Mouse (Mus musculus) intestine, postnatal 0 days (tissue): ENCODE measurements around the gene Slc25a19. TPM values are rescaled to one million over a fixed set of nuclear protein-coding genes. Genes with fewer than 3 reads are reported as not detected.

Source experiments
- ATAC-seq: fragments of 200-750 bp; cut with Nextera tagmentation; 2 replicates; pipeline ENCODE4 v1.8.0; 2017; ENCODE audit warnings: mild to moderate bottlenecking, moderate TSS enrichment, moderate library complexity
- H3K27ac ChIP-seq: fragments of 300-500 bp; sonication (generic); 2 replicates; pipeline ENCODE4 v1.5.1; 2014; ENCODE audit warnings: mild to moderate bottlenecking, low read depth, low read length, moderate library complexity
- H3K27me3 ChIP-seq: fragments of 300-500 bp; sonication (generic); replicated peaks from 2 replicates; pipeline ENCODE4 v1.6.1; 2014; ENCODE audit warnings: low read length, mixed read lengths; ENCODE audit not compliant: control insufficient read depth, insufficient read depth
- H3K36me3 ChIP-seq: fragments of 300-500 bp; sonication (generic); 2 replicates; pipeline ENCODE4 v1.6.1; 2014; ENCODE audit warnings: mild to moderate bottlenecking, moderate library complexity; ENCODE audit not compliant: control insufficient read depth, insufficient read depth
- H3K4me1 ChIP-seq: fragments of 300-500 bp; sonication (generic); replicated peaks from 2 replicates; pipeline ENCODE4 v1.6.1; 2014; ENCODE audit warnings: antibody characterized with exemption, low read length, mixed read lengths; ENCODE audit not compliant: control insufficient read depth, insufficient read depth
- H3K4me2 ChIP-seq: fragments of 300-500 bp; sonication (generic); replicated peaks from 2 replicates; pipeline ENCODE4 v1.6.1; 2014; ENCODE audit warnings: low read depth, mild to moderate bottlenecking, moderate library complexity
- H3K4me3 ChIP-seq: fragments of 300-500 bp; sonication (generic); 2 replicates; pipeline ENCODE4 v1.5.1; 2014; ENCODE audit warnings: low read depth, low read length
- H3K9ac ChIP-seq: fragments of 300-500 bp; sonication (generic); 2 replicates; pipeline ENCODE4 v1.6.1; 2014; ENCODE audit warnings: mild to moderate bottlenecking, low read depth, low read length
- H3K9me3 ChIP-seq: fragments of 300-500 bp; sonication (generic); 2 replicates; pipeline ENCODE4 v1.6.1; 2016; ENCODE audit warnings: mixed run types; ENCODE audit not compliant: control insufficient read depth
- CTCF ChIP-seq: sonication (generic); IDR thresholded peaks from 2 replicates; pipeline ENCODE4 v1.5.1; 2016; ENCODE audit warnings: low read depth, mild to moderate bottlenecking, control low read depth, antibody characterized with exemption, moderate library complexity
- WGBS: fragments of 180-500 bp; shearing (Covaris S2); extraction: QIAGEN DNeasy Blood & Tissue Kit; methylation state at CpG from one replicate; pipeline ENCODE4 v1.1.7; 2014; 5-methylcytosine and 5-hydroxymethylcytosine counted together
- polyA plus RNA-seq: library from polyadenylated mRNA; unstranded; fragments of >200 nt; fragmentation: Nextera tagmentation; extraction: Ambion mirVana; gene quantifications from 2 replicates; pipeline ENCODE4 v1.2.1, GENCODE M21; 2015

Slc25a19 gene
- polyA plus RNA-seq, 1 experiment from 2014 or later: 19.1 TPM

DNA sequence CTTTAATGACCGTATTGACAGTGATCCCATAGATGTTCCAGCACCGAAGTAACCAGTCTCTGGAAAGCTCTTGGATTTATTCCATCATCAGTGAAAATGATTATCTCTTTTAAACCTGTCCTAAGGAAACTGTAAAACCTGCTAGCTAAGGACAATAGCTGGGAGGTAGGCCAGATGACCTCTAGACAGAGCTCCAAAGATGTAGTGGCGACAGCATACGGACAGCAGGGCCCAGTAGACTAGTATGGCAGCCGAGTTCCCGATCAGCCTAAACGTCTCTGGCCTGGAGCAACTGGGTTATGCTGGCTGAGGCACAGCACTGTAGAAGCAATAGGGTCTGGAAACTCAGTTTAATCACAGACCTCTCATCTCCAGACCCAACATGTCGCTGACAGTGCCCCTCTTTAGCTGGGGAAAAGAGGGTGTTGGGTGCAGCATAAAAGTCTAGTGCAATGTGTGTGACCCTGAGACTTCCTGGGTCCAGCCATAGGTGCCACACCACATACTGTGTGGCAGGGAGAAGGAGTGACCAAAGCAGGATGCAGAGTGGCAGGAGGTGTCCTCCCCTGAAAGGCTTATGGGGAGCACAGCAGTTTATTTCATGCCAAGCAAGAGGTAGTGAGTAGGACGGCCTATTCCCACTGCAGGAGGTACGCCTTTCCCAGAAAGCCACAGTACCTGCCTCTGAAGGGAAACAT, 43.6 kb downstream of the Slc25a19 start:
- Histone ChIP-seq H3K9ac (no peak overlapping the region), H3K27ac (no peak overlapping the region; the same call in 1 of the 2 replicates), H3K4me1 (no peaks in the 10 kb centered on the region), H3K9me3 (no peaks in the 10 kb centered on the region), H3K4me2 (no peak overlapping the region), H3K36me3 (peaks cover 86% of the 10 kb centered on the region), H3K4me3 (no peak overlapping the region), H3K27me3 (no peaks in the 10 kb centered on the region)
- no peak for ATAC-seq
- WGBS: 82% methylated on average over 10 of the region's 10 CpGs
- TF ChIP-seq CTCF: no peak

DNA sequence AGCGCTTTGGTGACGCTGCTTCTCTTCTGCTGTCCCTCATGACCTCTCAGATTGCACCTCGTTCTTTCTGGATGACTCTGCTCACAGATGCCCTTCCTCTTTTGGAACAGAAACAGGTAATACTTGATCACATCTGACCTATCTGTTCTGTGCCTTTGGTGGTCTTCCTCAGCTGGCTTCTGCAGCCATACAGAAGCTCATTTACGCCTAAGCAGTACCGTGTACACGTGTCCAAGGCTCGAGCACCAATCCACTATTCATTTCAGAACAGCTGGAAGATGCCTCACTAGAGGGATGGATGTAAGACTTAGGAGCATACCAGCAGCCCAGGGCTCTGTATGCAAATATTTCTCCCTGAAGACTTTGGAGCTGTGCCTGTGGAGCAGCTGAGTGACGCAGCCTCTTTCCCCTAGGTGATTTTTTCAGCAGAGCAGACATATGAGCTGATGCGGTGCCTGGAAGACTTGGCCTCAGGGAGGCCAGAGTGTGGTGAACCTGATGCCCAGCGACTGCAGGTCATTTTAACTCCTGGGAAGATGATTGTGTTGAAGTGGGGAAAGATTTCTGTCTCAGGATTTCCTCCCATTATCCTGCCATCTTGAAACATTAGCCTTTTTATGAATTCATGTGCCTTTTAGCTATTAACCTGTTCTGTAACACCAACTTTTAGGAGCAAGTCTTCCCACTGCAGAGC, 45.0 kb downstream of the Slc25a19 start:
- no peaks in the 10 kb centered on the region for H3K4me1 ChIP-seq
- WGBS: 71% methylated on average over 10 of the region's 10 CpGs
- no peak overlapping the region for H3K9ac ChIP-seq
- no peak overlapping the region for H3K27ac ChIP-seq
- TF ChIP-seq CTCF: no peak
- no peak overlapping the region for H3K4me3 ChIP-seq
- ATAC-seq: no peak
- H3K27me3 ChIP-seq: no peaks in the 10 kb centered on the region
- H3K9me3 ChIP-seq: no peaks in the 10 kb centered on the region
- H3K4me2 ChIP-seq: no peak overlapping the region
- peaks cover 78% of the 10 kb centered on the region for H3K36me3 ChIP-seq

DNA sequence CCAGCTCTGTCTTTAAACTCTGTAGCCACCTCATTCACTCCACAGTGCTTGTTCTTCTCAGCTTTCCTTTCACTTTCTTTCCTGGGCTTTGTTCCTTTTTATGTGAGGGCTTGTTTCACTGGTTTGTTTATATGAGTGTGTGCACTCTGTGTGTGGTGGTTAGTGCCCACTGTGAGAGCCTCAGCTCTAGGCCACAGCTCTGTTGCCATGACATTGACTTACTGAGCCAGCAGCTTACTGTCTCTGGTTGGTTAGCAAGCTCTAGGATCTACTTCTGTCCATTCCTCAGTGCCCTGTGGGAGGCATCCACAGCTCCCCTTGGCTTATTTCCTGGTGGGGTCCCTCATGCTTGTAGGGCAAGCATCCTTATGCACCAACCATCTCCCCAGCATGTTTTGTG, 49.0 kb downstream of the Slc25a19 start:
- ATAC-seq: no peak
- Histone ChIP-seq H3K9ac (no peak overlapping the region), H3K27me3 (no peaks in the 10 kb centered on the region), H3K4me3 (no peak overlapping the region), H3K27ac (no peak overlapping the region), H3K4me2 (no peak overlapping the region), H3K36me3 (peaks cover 46% of the 10 kb centered on the region), H3K9me3 (no peaks in the 10 kb centered on the region), H3K4me1 (no peaks in the 10 kb centered on the region)
- no peak for TF ChIP-seq CTCF

GRCm38 (mm10) chr11:115564961-115565360, 63.1 kb downstream of the Slc25a19 start:
- peak overlapping the region; percentile 76 for H3K4me2 ChIP-seq
- H3K4me3 ChIP-seq: peak overlapping the region; percentile 80
- H3K4me1 ChIP-seq: peaks cover 4% of the 10 kb centered on the region; the same call in 1 of the 2 replicates
- H3K27ac ChIP-seq: no peak overlapping the region
- H3K9ac ChIP-seq: peak overlapping the region; percentile 76
- ATAC-seq: no peak
- peaks cover 30% of the 10 kb centered on the region for H3K36me3 ChIP-seq
- no peak for TF ChIP-seq CTCF
- 12% methylated on average over 7 of the region's 7 CpGs for WGBS
- no peaks in the 10 kb centered on the region for H3K9me3 ChIP-seq
- no peaks in the 10 kb centered on the region for H3K27me3 ChIP-seq

Other genes starting within 250 kb of the Slc25a19 start
- 3.5 and 3.9 TPM in 2 replicates for gene Cdr2l, start 246.4 kb downstream of the Slc25a19 start, polyA plus RNA-seq
- 143 and 145 TPM in 2 replicates for gene Mrpl58, start 224.5 kb downstream of the Slc25a19 start, polyA plus RNA-seq
- gene Atp5h, start 208.3 kb downstream of the Slc25a19 start, polyA plus RNA-seq: 1,235 and 1,272 TPM in 2 replicates
- gene Kctd2, start 208.2 kb downstream of the Slc25a19 start, polyA plus RNA-seq: 17.5 and 18.6 TPM in 2 replicates
- gene Trim80, start 187.8 kb downstream of the Slc25a19 start, polyA plus RNA-seq: 0.64 and 1.1 TPM in 2 replicates
- gene Slc16a5, start 165.8 kb downstream of the Slc25a19 start, polyA plus RNA-seq: 3.0 and 3.4 TPM in 2 replicates
- gene Armc7, start 152.6 kb downstream of the Slc25a19 start, polyA plus RNA-seq: 6.9 and 7.0 TPM in 2 replicates
- 189 and 194 TPM in 2 replicates for gene Nt5c, start 136.4 kb downstream of the Slc25a19 start, polyA plus RNA-seq
- 255 and 263 TPM in 2 replicates for gene Jpt1, start 113.9 kb downstream of the Slc25a19 start, polyA plus RNA-seq
- gene Sumo2, start 92.0 kb downstream of the Slc25a19 start, polyA plus RNA-seq: 404 and 414 TPM in 2 replicates
- gene Nup85, start 63.9 kb downstream of the Slc25a19 start, polyA plus RNA-seq: 30.4 and 31.5 TPM in 2 replicates
- gene Mrps7, start 24.4 kb downstream of the Slc25a19 start, polyA plus RNA-seq: 51.6 and 52.2 TPM in 2 replicates
- gene Gga3, start 24.2 kb downstream of the Slc25a19 start, polyA plus RNA-seq: 5.7 and 5.8 TPM in 2 replicates
- 43.0 and 48.9 TPM in 2 replicates for gene Mif4gd, start 15.3 kb downstream of the Slc25a19 start, polyA plus RNA-seq
- 60.5 and 61.3 TPM in 2 replicates for gene Grb2, start 80.3 kb upstream of the Slc25a19 start, polyA plus RNA-seq
- 8.2 and 8.6 TPM in 2 replicates for gene Tmem94, start 137.1 kb upstream of the Slc25a19 start, polyA plus RNA-seq
- 7.4 and 7.6 TPM in 2 replicates for gene Caskin2, start 185.3 kb upstream of the Slc25a19 start, polyA plus RNA-seq
- gene Tsen54, start 186.4 kb upstream of the Slc25a19 start, polyA plus RNA-seq: 16.7 and 17.0 TPM in 2 replicates
- 60.5 and 61.8 TPM in 2 replicates for gene Llgl2, start 195.8 kb upstream of the Slc25a19 start, polyA plus RNA-seq
- 332 and 377 TPM in 2 replicates for gene Myo15b, start 230.1 kb upstream of the Slc25a19 start, polyA plus RNA-seq